Mouse (Mus musculus): ENCODE measurements around the gene Sec14l2. TPM values are rescaled to one million over a fixed set of nuclear protein-coding genes. Genes with fewer than 3 reads are reported as not detected.

Sec14l2 gene
- polyA plus RNA-seq (2016; fragmentation: Nextera tagmentation; extraction: Ambion mirVana): 3.0 and 3.5 TPM in 2 replicates

- WGBS: 62% methylated on average over 10 of the region's 10 CpGs
- DNase-seq (ENCODE audit: extremely low spot score, low spot score): no peak
- H3K4me1 ChIP-seq: peaks cover 13% of the 10 kb centered on the region
Observed at GRCm38 (mm10) chr11:4122742-4123579, at the start of gene Sec14l2. Gene Sec14l2 (minus strand): TSS chr11:4123415.

GRCm38 (mm10) chr11:4166467-4167090 is 43.4 kb upstream of the Sec14l2 start:
- Histone ChIP-seq H3K27ac (no peak overlapping the region), H3K36me3 (replicated peaks) (peaks cover 99% of the 10 kb centered on the region), H3K4me1 (peaks cover 28% of the 10 kb centered on the region), H3K4me3 (no peak overlapping the region), H3K9me3 (no peaks in the 10 kb centered on the region), H3K27me3 (ENCODE audit: poor library complexity, severe bottlenecking) (no peaks in the 10 kb centered on the region)
- DNase-seq (ENCODE audit: extremely low spot score, low spot score): no peak
- 96% methylated on average over 7 of the region's 7 CpGs for WGBS

More at GRCm38 (mm10) chr11:4122742-4123579, at the start of gene Sec14l2:
- H3K9me3 ChIP-seq: peaks cover 13% of the 10 kb centered on the region; the same call in 1 of the 2 replicates
- no peak within 1 kb of the TSS for H3K4me3 ChIP-seq
- no peak within 1 kb of the TSS for H3K27ac ChIP-seq
- no peaks in the 10 kb centered on the region for H3K36me3 ChIP-seq (replicated peaks)
- peaks cover 30% of the 10 kb centered on the region for H3K27me3 ChIP-seq (ENCODE audit: poor library complexity, severe bottlenecking)

DNA sequence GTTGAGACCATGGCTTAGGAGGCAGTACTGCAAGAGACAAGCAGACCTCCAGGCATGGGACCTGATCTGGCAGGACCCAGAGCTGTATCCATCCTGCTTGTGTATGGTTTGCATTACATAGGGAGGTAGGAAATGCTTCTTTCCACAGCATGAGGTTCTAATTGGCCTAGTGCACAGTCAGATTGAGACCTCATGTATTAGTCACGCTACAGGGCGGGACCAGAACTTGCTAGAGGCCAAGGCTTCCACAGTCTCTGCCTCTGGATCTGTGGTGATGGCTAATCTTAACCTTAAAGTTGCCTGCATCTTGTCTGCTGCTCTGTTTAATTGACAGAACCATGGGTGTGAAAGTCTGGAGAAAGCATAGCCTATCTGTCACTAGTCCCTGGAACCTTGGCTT is 41.5 kb upstream of the Sec14l2 start:
- H3K9me3 ChIP-seq: no peaks in the 10 kb centered on the region
- H3K36me3 ChIP-seq (replicated peaks): peaks cover 87% of the 10 kb centered on the region
- H3K4me3 ChIP-seq: no peak overlapping the region
- no peak for DNase-seq (ENCODE audit: extremely low spot score, low spot score)
- H3K27me3 ChIP-seq (ENCODE audit: poor library complexity, severe bottlenecking): no peaks in the 10 kb centered on the region
- 73% methylated on average over 2 of the region's 2 CpGs for WGBS
- no peak overlapping the region for H3K27ac ChIP-seq
- peaks cover 40% of the 10 kb centered on the region for H3K4me1 ChIP-seq

GRCm38 (mm10) chr11:4160758-4161480 is 37.7 kb upstream of the Sec14l2 start:
- H3K4me1 ChIP-seq: peaks cover 48% of the 10 kb centered on the region
- WGBS: 12% methylated on average over 15 of the region's 15 CpGs
- no peaks in the 10 kb centered on the region for H3K9me3 ChIP-seq
- H3K27me3 ChIP-seq (ENCODE audit: poor library complexity, severe bottlenecking): no peaks in the 10 kb centered on the region
- DNase-seq (ENCODE audit: extremely low spot score, low spot score): no peak
- peak overlapping the region; percentile 67 for H3K4me3 ChIP-seq
- H3K27ac ChIP-seq: peak overlapping the region; percentile 96
- peaks cover 49% of the 10 kb centered on the region for H3K36me3 ChIP-seq (replicated peaks)

- peak within 1 kb of the TSS; percentile 67 for H3K4me3 ChIP-seq
- 1% methylated on average over 54 of the region's 54 CpGs for WGBS
- H3K9me3 ChIP-seq: no peaks in the 10 kb centered on the region
- H3K4me1 ChIP-seq: peaks cover 48% of the 10 kb centered on the region
- H3K27ac ChIP-seq: peak within 1 kb of the TSS; percentile 96
- no peaks in the 10 kb centered on the region for H3K27me3 ChIP-seq (ENCODE audit: poor library complexity, severe bottlenecking)
- peak; percentile 95 for DNase-seq (ENCODE audit: extremely low spot score, low spot score)
- peaks cover 41% of the 10 kb centered on the region for H3K36me3 ChIP-seq (replicated peaks)
Observed at GRCm38 (mm10) chr11:4159808-4160708, 36.8 kb upstream of the Sec14l2 start, which contains the start of the genes Ccdc157 and Sf3a1. Gene Ccdc157 (minus strand): TSS chr11:4160293. Gene Sf3a1 (plus strand): TSS chr11:4160350.

GRCm38 (mm10) chr11:4158676-4159075 is 35.5 kb upstream of the Sec14l2 start:
- H3K36me3 ChIP-seq (replicated peaks): peaks cover 30% of the 10 kb centered on the region
- H3K27ac ChIP-seq: no peak overlapping the region
- no peaks in the 10 kb centered on the region for H3K9me3 ChIP-seq
- no peak for DNase-seq (ENCODE audit: extremely low spot score, low spot score)
- no peaks in the 10 kb centered on the region for H3K27me3 ChIP-seq (ENCODE audit: poor library complexity, severe bottlenecking)
- peaks cover 36% of the 10 kb centered on the region for H3K4me1 ChIP-seq
- peak overlapping the region; percentile 67; the same call in 1 of the 2 replicates for H3K4me3 ChIP-seq
- 91% methylated on average over 3 of the region's 3 CpGs for WGBS

DNA sequence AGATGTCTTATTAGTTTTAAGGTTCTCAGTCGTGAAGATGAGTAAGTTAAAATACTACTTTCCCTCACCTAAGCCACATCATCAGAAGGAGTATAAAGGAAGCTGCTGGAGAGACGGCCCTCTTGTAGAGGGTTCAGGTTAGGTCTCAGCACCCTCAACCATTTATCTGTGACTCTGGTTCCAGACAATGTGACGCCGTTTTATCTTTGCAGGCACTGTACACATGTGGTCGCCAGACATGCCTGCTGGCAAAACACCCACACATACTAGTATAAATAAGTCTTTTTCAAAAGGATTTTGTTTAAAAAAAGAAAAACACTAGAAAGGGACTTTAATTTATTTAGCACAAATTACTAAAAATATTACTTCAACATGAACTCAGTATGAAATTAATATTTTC is 32.4 kb upstream of the Sec14l2 start:
- DNase-seq (ENCODE audit: extremely low spot score, low spot score): no peak
- 0 out of 2 replicates have a peak, but pooled peaks cover 6% of the 10 kb centered on the region for H3K36me3 ChIP-seq (replicated peaks)
- 83% methylated on average over 5 of the region's 5 CpGs for WGBS
- H3K27me3 ChIP-seq (ENCODE audit: poor library complexity, severe bottlenecking): no peaks in the 10 kb centered on the region
- no peak overlapping the region for H3K4me3 ChIP-seq
- no peaks in the 10 kb centered on the region for H3K9me3 ChIP-seq
- no peak overlapping the region for H3K27ac ChIP-seq
- H3K4me1 ChIP-seq: peaks cover 12% of the 10 kb centered on the region

DNA sequence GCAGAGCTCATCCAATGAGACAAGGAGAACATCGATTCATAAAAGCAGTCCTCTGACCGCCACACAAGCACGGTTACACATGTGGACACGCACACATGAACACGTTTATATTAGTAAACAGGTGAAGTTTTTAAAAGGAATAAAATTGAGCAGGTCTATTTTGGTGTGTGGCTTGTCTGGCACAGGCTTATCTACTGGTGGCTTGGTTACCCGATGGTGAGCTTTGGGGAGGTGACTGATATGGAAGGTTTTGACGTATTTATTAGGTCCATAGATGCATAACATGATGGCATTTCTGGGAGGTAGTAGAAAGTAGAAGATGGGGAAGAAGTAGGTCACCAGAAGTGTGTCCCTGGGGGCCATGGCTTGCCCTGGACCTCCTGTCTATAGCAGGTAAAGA is 30.5 kb upstream of the Sec14l2 start:
- Histone ChIP-seq H3K4me3 (no peak overlapping the region), H3K36me3 (replicated peaks) (peaks cover 12% of the 10 kb centered on the region; the same call in 1 of the 2 replicates), H3K4me1 (no peaks in the 10 kb centered on the region), H3K27me3 (ENCODE audit: poor library complexity, severe bottlenecking) (no peaks in the 10 kb centered on the region), H3K27ac (no peak overlapping the region), H3K9me3 (no peaks in the 10 kb centered on the region)
- WGBS: 93% methylated on average over 7 of the region's 7 CpGs
- DNase-seq (ENCODE audit: extremely low spot score, low spot score): no peak

GRCm38 (mm10) chr11:4149886-4150285 is 26.7 kb upstream of the Sec14l2 start:
- Histone ChIP-seq H3K9me3 (no peaks in the 10 kb centered on the region), H3K36me3 (replicated peaks) (peaks cover 20% of the 10 kb centered on the region), H3K27me3 (ENCODE audit: poor library complexity, severe bottlenecking) (no peaks in the 10 kb centered on the region), H3K4me1 (peaks cover 3% of the 10 kb centered on the region; the same call in 1 of the 2 replicates), H3K27ac (no peak overlapping the region), H3K4me3 (no peak overlapping the region)
- 90% methylated on average over 6 of the region's 6 CpGs for WGBS
- no peak for DNase-seq (ENCODE audit: extremely low spot score, low spot score)

DNA sequence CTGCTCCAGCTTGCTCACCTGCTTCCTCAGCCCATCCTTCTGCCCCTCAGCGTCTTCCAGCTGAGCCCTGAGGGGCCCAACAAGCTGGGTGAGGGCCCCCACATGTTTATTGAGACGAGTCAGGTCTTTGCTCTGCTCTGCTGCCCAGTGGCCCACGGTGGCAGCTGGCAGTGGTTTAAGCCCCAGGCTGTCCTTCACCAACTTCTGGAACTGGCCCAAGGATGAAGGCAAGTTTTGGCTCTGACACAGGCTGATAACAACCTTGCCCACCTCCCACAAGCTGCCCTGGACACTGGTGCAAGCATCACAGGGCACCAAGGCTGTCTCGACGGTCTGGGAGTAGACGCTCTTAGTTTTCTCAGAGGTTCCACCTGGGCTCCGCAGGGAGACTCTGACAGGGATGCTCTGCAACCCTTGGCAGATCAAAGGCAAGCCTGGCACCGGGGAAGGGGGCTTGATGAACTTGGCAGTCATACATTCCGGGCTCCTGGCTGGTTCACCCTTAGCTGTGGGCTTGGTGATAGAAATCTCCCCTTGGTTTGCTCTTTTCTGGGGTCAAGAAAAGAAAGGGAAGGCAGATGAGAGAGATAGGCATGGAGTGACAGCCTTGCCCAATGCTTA is 25.4 kb upstream of the Sec14l2 start:
- H3K27ac ChIP-seq: no peak overlapping the region
- 89% methylated on average over 9 of the region's 9 CpGs for WGBS
- H3K4me3 ChIP-seq: no peak overlapping the region
- no peak for DNase-seq (ENCODE audit: extremely low spot score, low spot score)
- H3K36me3 ChIP-seq (replicated peaks): peaks cover 28% of the 10 kb centered on the region
- H3K9me3 ChIP-seq: no peaks in the 10 kb centered on the region
- H3K27me3 ChIP-seq (ENCODE audit: poor library complexity, severe bottlenecking): no peaks in the 10 kb centered on the region
- H3K4me1 ChIP-seq: peaks cover 3% of the 10 kb centered on the region; the same call in 1 of the 2 replicates

- Histone ChIP-seq H3K4me3 (no peak overlapping the region), H3K36me3 (replicated peaks) (peaks cover 33% of the 10 kb centered on the region), H3K9me3 (no peaks in the 10 kb centered on the region), H3K4me1 (peaks cover 3% of the 10 kb centered on the region; the same call in 1 of the 2 replicates), H3K27me3 (ENCODE audit: poor library complexity, severe bottlenecking) (no peaks in the 10 kb centered on the region), H3K27ac (no peak overlapping the region)
- no peak for DNase-seq (ENCODE audit: extremely low spot score, low spot score)
- WGBS: 89% methylated on average over 5 of the region's 5 CpGs
Observed at GRCm38 (mm10) chr11:4148120-4148519, 24.9 kb upstream of the Sec14l2 start.
